Mouse (Mus musculus) spleen, adult 2 months (tissue): Measurements from ENCODE around the gene Mfsd10.

Experiments
- CTCF ChIP-seq: fragments of 200-500 bp; IDR thresholded peaks from 2 replicates; pipeline ENCODE4 v1.5.1; 2011; ENCODE audit warnings: mild to moderate bottlenecking, inconsistent platforms; ENCODE audit not compliant: insufficient read depth, insufficient read length, insufficient replicate concordance; ENCODE audit errors: extremely low read depth
- POLR2A ChIP-seq: fragments of 200-500 bp; IDR thresholded peaks from 2 replicates; pipeline ENCODE4 v1.6.1; 2011; ENCODE audit warnings: low read depth, low read length, inconsistent platforms

DNA sequence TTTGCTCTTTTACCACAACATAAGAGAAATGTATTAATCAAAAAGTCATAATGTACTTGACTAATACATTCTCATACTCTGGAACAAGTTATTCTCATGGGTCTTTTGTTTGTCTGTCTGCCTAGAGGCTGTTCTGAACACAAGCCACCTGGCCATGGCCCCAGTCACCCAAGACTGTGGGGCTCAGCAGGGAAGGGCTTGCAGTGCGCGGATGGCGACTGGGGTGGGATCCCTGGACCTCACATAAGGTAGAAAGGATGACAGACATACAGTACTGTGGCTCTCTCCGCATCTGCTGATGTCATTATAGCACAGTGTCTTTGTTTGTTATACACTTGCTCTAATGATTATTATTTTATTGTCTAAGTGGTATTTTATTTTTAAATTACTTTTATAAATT, 46.3 kb downstream of the Mfsd10 start:
- TF ChIP-seq CTCF: no peak
- no peak for TF ChIP-seq POLR2A
